24 mouse cellular contexts compared by ENCODE assay signal in the genomic region with DNA sequence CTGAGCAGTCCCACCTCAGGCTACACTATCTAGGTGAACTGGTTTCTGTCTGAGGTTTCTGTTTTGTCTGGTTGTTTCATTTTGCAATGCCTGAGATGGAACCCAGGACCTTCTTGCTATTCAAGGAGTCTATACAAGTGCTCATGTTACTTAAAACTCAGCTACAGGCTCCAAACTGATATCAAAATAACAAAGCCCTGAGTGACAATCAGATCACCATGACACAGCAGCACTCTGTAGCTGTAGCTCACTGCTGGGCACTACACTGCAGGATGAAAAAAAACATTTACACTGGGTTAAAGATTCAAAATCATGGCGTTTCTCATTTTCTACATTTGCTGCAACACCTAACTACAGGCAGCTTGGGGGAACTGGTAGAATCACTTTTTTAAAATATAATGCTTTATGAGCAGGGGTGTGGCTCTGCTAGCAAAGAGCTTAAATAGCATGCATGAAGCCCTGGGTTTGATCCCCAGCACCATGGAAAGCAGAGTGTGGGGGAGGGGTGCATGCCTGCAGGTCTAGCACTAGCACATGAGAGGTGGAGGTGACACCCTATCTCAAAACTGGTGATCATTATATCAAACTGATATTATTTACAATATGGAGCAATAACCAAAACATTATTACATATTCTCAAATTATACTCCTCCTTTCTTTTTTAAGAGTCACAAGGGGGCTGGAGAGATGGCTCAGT. TPM values are rescaled to one million over a fixed set of nuclear protein-coding genes. Genes with fewer than 3 reads are reported as not detected.
A peak's percentile ranks its signal among the peaks of the same experiment; 100 is the strongest.
DNase-seq lines count a peak whose midpoint lies in the region; TF ChIP-seq lines count a peak whose summit lies in the region.
"Had no signal": no experiment of that assay in that cellular context is flagged by ENCODE, and none has a peak within 500 bp of the region (broad histone marks: within the 10 kb centered on the region; RNA-seq: fewer than 3 reads in every experiment).

No protein-coding gene starts in this region.

- peak overlapping the region; percentile 68 for H3K27ac ChIP-seq in ES-Bruce4 (ENCODE audit: insufficient read depth, low read length)
- no peak overlapping the region for H3K27ac ChIP-seq in ES-E14 (ENCODE audit: insufficient read depth, low read depth, low read length, poor library complexity, severe bottlenecking)
- H3K27ac ChIP-seq in layer of hippocampus, adult 2 months = no peak overlapping the region
- no peak overlapping the region for H3K27ac ChIP-seq in limb, embryonic 10.5 days
- H3K27ac ChIP-seq: embryonic facial prominence, embryonic 10.5 days; embryonic facial prominence, embryonic 12.5 days; forebrain, embryonic 13.5 days; forebrain, embryonic 15.5 days had no signal

- H3K9me3 ChIP-seq in ES-Bruce4 (replicated peaks; ENCODE audit: control insufficient read depth, insufficient read depth, low read length, poor library complexity, severe bottlenecking) = no peaks in the 10 kb centered on the region
- H3K9me3 ChIP-seq in ES-E14 (ENCODE audit: control insufficient read depth, insufficient read depth, low read depth, low read length) = no peaks in the 10 kb centered on the region
- H3K9me3 ChIP-seq in limb, embryonic 10.5 days (replicated peaks) = no peaks in the 10 kb centered on the region
- H3K9me3 ChIP-seq: embryonic facial prominence, embryonic 10.5 days; embryonic facial prominence, embryonic 12.5 days; forebrain, embryonic 13.5 days; forebrain, embryonic 15.5 days; G1E had no signal

- DNase-seq in ES-E14 (ENCODE audit: low read depth, low spot score) (no peak), ZHBTc4 (ENCODE audit: low read depth, low spot score) (peak; percentile 58)
- DNase-seq in layer of hippocampus, adult 2 months (ENCODE audit: low spot score in 2 of 2) = no peak
- no peak for DNase-seq in limb, embryonic 10.5 days (ENCODE audit: low spot score)
- DNase-seq: adrenal gland, adult 8-10 months; adrenal gland, postnatal 14 days; adrenal gland, postnatal 36 days; cerebellum, adult 11-12 months; cerebellum, adult 2 months; cerebellum, adult 9-10 months; cerebellum, postnatal 10 days; cerebellum, postnatal 25 days; forebrain, postnatal 0 days had no signal

- peaks cover 39% of the 10 kb centered on the region for H3K36me3 ChIP-seq in ES-Bruce4 (ENCODE audit: control insufficient read depth, insufficient read depth, low read length, poor library complexity, severe bottlenecking)
- peaks cover 24% of the 10 kb centered on the region for H3K36me3 ChIP-seq in ES-E14 (ENCODE audit: control insufficient read depth, insufficient read depth, low read length, poor library complexity, severe bottlenecking)
- H3K36me3 ChIP-seq in limb, embryonic 10.5 days = peaks cover 92% of the 10 kb centered on the region

- H3K9ac ChIP-seq in ES-Bruce4 (ENCODE audit: low read depth, poor library complexity, severe bottlenecking) (no peak overlapping the region), ES-E14 (ENCODE audit: insufficient read depth, low read depth, low read length, poor library complexity, severe bottlenecking) (no peak overlapping the region)
- H3K9ac ChIP-seq: embryonic facial prominence, embryonic 12.5 days; forebrain, embryonic 13.5 days; forebrain, embryonic 15.5 days; forebrain, postnatal 0 days had no signal

- TF ChIP-seq EP300 in ES-Bruce4 (IDR thresholded peaks at IDR 0.05; ENCODE audit: insufficient read depth, low read depth, low read length) = 0 out of 2 replicates have a peak, but pooled peaks have one; percentile 51

- TF ChIP-seq POLR2A in ES-Bruce4 (IDR thresholded peaks at IDR 0.05; ENCODE audit: insufficient read depth, low read length) = no peak

- no peaks in the 10 kb centered on the region for H3K27me3 ChIP-seq in ES-Bruce4 (ENCODE audit: control insufficient read depth, insufficient read depth, low read length, poor library complexity, severe bottlenecking)
- H3K27me3 ChIP-seq in limb, embryonic 10.5 days (ENCODE audit: low read depth, poor library complexity, severe bottlenecking) = no peaks in the 10 kb centered on the region
- H3K27me3 ChIP-seq: embryonic facial prominence, embryonic 12.5 days; forebrain, embryonic 13.5 days; forebrain, embryonic 15.5 days; Patski had no signal

- TF ChIP-seq CTCF in ES-Bruce4 (IDR thresholded peaks at IDR 0.05; ENCODE audit: low read depth, low read length) = no peak
- no peak for TF ChIP-seq CTCF in layer of hippocampus, adult 2 months (conservative IDR thresholded peaks at IDR 0.05)

- H3K4me3 ChIP-seq in ES-Bruce4 (ENCODE audit: low read depth, low read length) (no peak overlapping the region), ES-E14 (ENCODE audit: insufficient read depth in 1 of 2, low read depth in 1 of 2, low read length in 2 of 2, poor library complexity in 1 of 2, severe bottlenecking in 1 of 2) (no peak overlapping the region)
- H3K4me3 ChIP-seq in layer of hippocampus, adult 2 months = no peak overlapping the region
- H3K4me3 ChIP-seq in limb, embryonic 10.5 days = no peak overlapping the region
- H3K4me3 ChIP-seq: embryonic facial prominence, embryonic 10.5 days; embryonic facial prominence, embryonic 12.5 days; forebrain, embryonic 13.5 days; forebrain, embryonic 15.5 days had no signal

- H3K4me1 ChIP-seq in ES-Bruce4 (ENCODE audit: control insufficient read depth, insufficient read depth, low read length) = peaks cover 9% of the 10 kb centered on the region
- H3K4me1 ChIP-seq in ES-E14 (ENCODE audit: control insufficient read depth in 2 of 2, insufficient read depth in 2 of 2, low read length in 2 of 2, poor library complexity in 1 of 2) = peaks cover 11 to 19% of the 10 kb centered on the region in 2 experiments; a peak in 3 of 4 replicates
- no peaks in the 10 kb centered on the region; the same call in 1 of the 2 replicates for H3K4me1 ChIP-seq in limb, embryonic 10.5 days
- H3K4me1 ChIP-seq: forebrain, embryonic 13.5 days; forebrain, embryonic 15.5 days had no signal

- 81% methylated on average over 1 of the region's 1 CpGs for WGBS in limb, embryonic 10.5 days

- in situ Hi-C loops in ES-E14 (cut with MboI; ENCODE audit: low sequenced_read_pairs in 2 of 2, unreplicated experiment in 2 of 2) = no loop called here

TF ChIP-seq in ES-E14, 5 proteins besides CTCF, POLR2A, EP300 and RAD21:
- TF ChIP-seq MAFK (IDR thresholded peaks at IDR 0.05; ENCODE audit: insufficient read depth, low read depth, low read length) = peak; percentile 59
- TF ChIP-seq HCFC1 (IDR thresholded peaks at IDR 0.05; ENCODE audit: borderline replicate concordance, insufficient read depth, low read length) = no peak
- no peak for TF ChIP-seq ZNF384 (IDR thresholded peaks at IDR 0.05; ENCODE audit: low read depth, low read length)
- no peak for TF ChIP-seq ZC3H11A (IDR thresholded peaks at IDR 0.05; ENCODE audit: borderline replicate concordance, low read depth, low read length)

RNA-seq across cellular contexts. Expression of a gene that starts 22.9 kb away (rescaled TPM):
- polyA plus RNA-seq in ES-Bruce4 (2011; ENCODE audit: insufficient read depth, insufficient read length, low read depth, missing spikeins) = 171 TPM in 2 replicates
- total RNA-seq in ES-E14 (2012; rRNA removed) = 78.0 and 85.7 TPM in 2 replicates
- total RNA-seq in layer of hippocampus, adult 2 months (2021) = 10 to 100 TPM; 50.4 to 65.6 TPM
- polyA plus RNA-seq in limb, embryonic 10.5 days (2016; fragmentation: Nextera tagmentation; extraction: Ambion mirVana) = 116 and 131 TPM in 2 replicates

RNA-seq across cellular contexts. Expression of a gene that starts 33.1 kb away (rescaled TPM):
- polyA plus RNA-seq in ES-Bruce4 (2011; ENCODE audit: insufficient read depth, insufficient read length, low read depth, missing spikeins) = 75.3 and 77.9 TPM in 2 replicates
- 39.6 and 46.9 TPM in 2 replicates for total RNA-seq in ES-E14 (2012; rRNA removed)
- total RNA-seq in layer of hippocampus, adult 2 months (2021) = 10 to 100 TPM; 58.7 to 64.4 TPM
- 121 and 129 TPM in 2 replicates for polyA plus RNA-seq in limb, embryonic 10.5 days (2016; fragmentation: Nextera tagmentation; extraction: Ambion mirVana)

RNA-seq across cellular contexts. Expression of a gene that starts 41.2 kb away (rescaled TPM):
- polyA plus RNA-seq in ES-Bruce4 (2011; ENCODE audit: insufficient read depth, insufficient read length, low read depth, missing spikeins) = 0.67 and 2.4 TPM in 2 replicates
- 0.36 and 1.4 TPM in 2 replicates for total RNA-seq in ES-E14 (2012; rRNA removed)
- not detected for total RNA-seq in layer of hippocampus, adult 2 months (2021)
- polyA plus RNA-seq in limb, embryonic 10.5 days (2016; fragmentation: Nextera tagmentation; extraction: Ambion mirVana) = 0.24 and 0.45 TPM in 2 replicates
- total RNA-seq: adrenal gland, adult 18-20 months; adrenal gland, adult 8-10 months; adrenal gland, postnatal 36 days; forebrain, postnatal 0 days; G1E had no signal
- polyA plus RNA-seq: C2C12; cerebellum, adult 2 months; cortical plate, adult 2 months; embryonic facial prominence, embryonic 12.5 days; embryonic facial prominence, embryonic 14.5 days; forebrain, embryonic 13.5 days; forebrain, embryonic 15.5 days; forebrain, postnatal 0 days; Patski had no signal

RNA-seq across cellular contexts. Expression of a gene that starts 47.6 kb away (rescaled TPM):
- 541 and 557 TPM in 2 replicates for polyA plus RNA-seq in ES-Bruce4 (2011; ENCODE audit: insufficient read depth, insufficient read length, low read depth, missing spikeins)
- 317 and 391 TPM in 2 replicates for total RNA-seq in ES-E14 (2012; rRNA removed)
- 100 to 1,000 TPM; 125 to 130 TPM for total RNA-seq in layer of hippocampus, adult 2 months (2021)
- 820 and 832 TPM in 2 replicates for polyA plus RNA-seq in limb, embryonic 10.5 days (2016; fragmentation: Nextera tagmentation; extraction: Ambion mirVana)
